Mouse (Mus musculus) spleen, adult 2 months (tissue): ENCODE data around the gene Arhgap10. TPM values are rescaled to one million over a fixed set of nuclear protein-coding genes. Genes with fewer than 3 reads are reported as not detected.

Experiments
- DNase-seq, 2 experiments: peaks; one replicate each; pipeline versions ENCODE4 v3.0.0 to v3.0.0-alpha.2; 2012 to 2021; ENCODE audit warnings: low spot score in 2 of 2, low read depth in 1 of 2
- H3K27ac ChIP-seq: fragments of 200-500 bp; 2 replicates; pipeline ENCODE4 v1.5.1; 2012; ENCODE audit warnings: low read length, inconsistent platforms; ENCODE audit not compliant: insufficient read depth
- H3K27me3 ChIP-seq: fragments of 200-500 bp; 2 replicates; pipeline ENCODE4 v1.6.1; 2012; ENCODE audit warnings: mild to moderate bottlenecking, moderate library complexity, low read length, inconsistent platforms; ENCODE audit not compliant: control insufficient read depth, insufficient read depth
- H3K36me3 ChIP-seq: fragments of 200-500 bp; 2 replicates; pipeline ENCODE4 v1.6.1; 2012; ENCODE audit warnings: mild to moderate bottlenecking, low read length, inconsistent platforms; ENCODE audit not compliant: control insufficient read depth, insufficient read depth
- H3K4me1 ChIP-seq: fragments of 200-500 bp; 2 replicates; pipeline ENCODE4 v1.6.1; 2011; ENCODE audit warnings: inconsistent platforms; ENCODE audit not compliant: control insufficient read depth, insufficient read depth, insufficient read length
- H3K4me3 ChIP-seq: fragments of 200-500 bp; 2 replicates; pipeline ENCODE4 v1.5.1; 2011; ENCODE audit warnings: mild to moderate bottlenecking, inconsistent platforms; ENCODE audit not compliant: insufficient read depth, insufficient read length; ENCODE audit errors: extremely low read depth
- CTCF ChIP-seq: fragments of 200-500 bp; IDR thresholded peaks from 2 replicates; pipeline ENCODE4 v1.5.1; 2011; ENCODE audit warnings: mild to moderate bottlenecking, inconsistent platforms; ENCODE audit not compliant: insufficient read depth, insufficient read length, insufficient replicate concordance; ENCODE audit errors: extremely low read depth
- POLR2A ChIP-seq: fragments of 200-500 bp; IDR thresholded peaks from 2 replicates; pipeline ENCODE4 v1.6.1; 2011; ENCODE audit warnings: low read depth, low read length, inconsistent platforms
- WGBS: fragments of 180-500 bp; shearing (Covaris S2); methylation state at CpG from one replicate; pipeline ENCODE4 v1.1.7; 2018; 5-methylcytosine and 5-hydroxymethylcytosine counted together
- polyA plus RNA-seq: library from polyadenylated mRNA; depleted of rRNA; stranded (reverse); fragments of >200 nt; gene quantifications from 2 replicates; pipeline ENCODE4 v1.2.3, GENCODE M21; 2012

The Arhgap10 gene
- polyA plus RNA-seq, 1 experiment, result 4.3 TPM

- TF ChIP-seq POLR2A, result no peak
- no peak for TF ChIP-seq CTCF
- WGBS, result 18% methylated on average over 15 of the region's 15 CpGs
- Histone ChIP-seq H3K4me1 (peaks cover 11% of the 10 kb centered on the region; the same call in 1 of the 2 replicates), H3K27me3 (no peaks in the 10 kb centered on the region), H3K27ac (peak overlapping the region; percentile 72), H3K36me3 (no peaks in the 10 kb centered on the region), H3K4me3 (peak overlapping the region; percentile 35)
- DNase-seq, result peak; percentile 48 to 57
These were observed 95.0 kb downstream of the Arhgap10 start for GRCm38 (mm10) chr8:77422632-77423252.

DNA sequence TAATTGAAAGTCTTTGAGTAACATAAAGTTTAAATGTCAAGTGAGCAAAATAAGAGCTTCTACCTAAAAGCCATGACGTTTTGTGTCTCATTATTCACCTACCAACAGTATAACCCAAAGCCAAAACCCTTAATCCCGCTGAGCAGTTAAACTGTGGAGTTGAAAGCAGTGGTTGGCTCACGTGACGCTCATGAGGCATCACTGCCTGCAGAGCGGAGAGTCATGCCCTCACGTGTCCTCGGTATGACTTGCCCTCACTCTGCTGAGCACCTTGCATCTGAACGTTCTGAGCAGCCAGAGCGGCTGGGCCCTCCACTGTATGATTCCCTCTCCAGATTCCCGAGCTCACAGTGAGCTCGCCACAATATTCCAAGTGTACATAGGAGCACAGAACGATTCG, 96.2 kb downstream of the Arhgap10 start:
- Histone ChIP-seq H3K27me3 (no peaks in the 10 kb centered on the region), H3K36me3 (no peaks in the 10 kb centered on the region), H3K4me1 (peaks cover 11% of the 10 kb centered on the region; the same call in 1 of the 2 replicates), H3K27ac (no peak overlapping the region), H3K4me3 (no peak overlapping the region)
- TF ChIP-seq POLR2A (no peak), CTCF (no peak)
- no peak for DNase-seq
- WGBS, result 93% methylated on average over 13 of the region's 13 CpGs

DNA sequence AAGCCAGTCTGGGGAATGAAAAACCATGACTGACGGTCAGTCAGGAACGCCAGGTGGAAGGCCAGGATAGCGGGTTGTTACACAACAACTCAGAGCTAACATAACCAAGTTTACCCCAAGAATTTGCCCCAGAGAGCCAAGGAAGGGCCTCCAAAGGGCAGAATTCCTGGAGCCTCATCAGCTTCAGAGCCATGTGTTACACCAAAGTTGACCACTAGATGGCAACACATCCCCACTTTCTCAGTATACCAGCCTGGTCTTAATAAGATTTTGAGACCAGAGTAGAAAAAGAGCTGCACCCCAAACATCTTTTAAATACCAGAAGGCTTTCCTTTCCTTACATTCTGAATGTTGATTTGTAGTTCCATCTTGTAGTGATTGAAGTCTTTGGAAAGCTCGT, 98.0 kb downstream of the Arhgap10 start:
- TF ChIP-seq POLR2A (no peak), CTCF (peak; percentile 40; the same call in 1 of the 2 replicates)
- Histone ChIP-seq H3K4me1 (peaks cover 11% of the 10 kb centered on the region; the same call in 1 of the 2 replicates), H3K27ac (no peak overlapping the region), H3K4me3 (no peak overlapping the region), H3K27me3 (no peaks in the 10 kb centered on the region), H3K36me3 (no peaks in the 10 kb centered on the region)
- WGBS, result 62% methylated on average over 4 of the region's 4 CpGs
- peak; percentile 45 to 59 for DNase-seq

GRCm38 (mm10) chr8:77416738-77417137, 101.0 kb downstream of the Arhgap10 start:
- no peaks in the 10 kb centered on the region for H3K36me3 ChIP-seq
- no peak for DNase-seq
- no peaks in the 10 kb centered on the region for H3K4me1 ChIP-seq
- TF ChIP-seq POLR2A (no peak), CTCF (no peak)
- no peaks in the 10 kb centered on the region for H3K27me3 ChIP-seq
- WGBS, result 17% methylated on average over 5 of the region's 5 CpGs
- H3K27ac ChIP-seq, result no peak overlapping the region
- no peak overlapping the region for H3K4me3 ChIP-seq

GRCm38 (mm10) chr8:77416034-77416433, 101.7 kb downstream of the Arhgap10 start:
- no peak overlapping the region for H3K27ac ChIP-seq
- 90% methylated on average over 5 of the region's 5 CpGs for WGBS
- no peak for TF ChIP-seq CTCF
- no peak for TF ChIP-seq POLR2A
- DNase-seq, result no peak
- H3K27me3 ChIP-seq, result no peaks in the 10 kb centered on the region
- H3K4me3 ChIP-seq, result no peak overlapping the region
- no peaks in the 10 kb centered on the region for H3K4me1 ChIP-seq
- no peaks in the 10 kb centered on the region for H3K36me3 ChIP-seq

DNA sequence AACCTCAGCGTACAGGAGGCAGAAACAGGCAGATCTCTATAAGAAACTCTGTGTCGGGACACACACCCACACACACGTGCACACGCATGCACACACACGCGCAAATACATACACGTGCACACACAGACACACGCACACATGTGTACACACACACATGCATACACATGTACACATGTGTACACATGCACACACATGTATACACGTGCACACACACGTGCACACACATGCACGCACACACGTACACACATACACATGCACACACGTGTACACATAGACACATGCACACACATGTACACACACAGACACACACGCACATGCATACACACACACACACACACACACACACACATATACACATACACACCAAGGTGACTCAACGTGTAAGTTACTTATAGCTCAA, 106.5 kb downstream of the Arhgap10 start:
- no peaks in the 10 kb centered on the region for H3K36me3 ChIP-seq
- no peak overlapping the region for H3K4me3 ChIP-seq
- no peaks in the 10 kb centered on the region for H3K27me3 ChIP-seq
- 97% methylated on average over 15 of the region's 15 CpGs for WGBS
- no peak overlapping the region for H3K27ac ChIP-seq
- no peak for DNase-seq
- H3K4me1 ChIP-seq, result no peaks in the 10 kb centered on the region
- TF ChIP-seq CTCF, result no peak
- TF ChIP-seq POLR2A, result no peak

- no peaks in the 10 kb centered on the region for H3K27me3 ChIP-seq
- H3K4me1 ChIP-seq, result no peaks in the 10 kb centered on the region
- no peak for DNase-seq
- no peak overlapping the region for H3K4me3 ChIP-seq
- WGBS, result 92% methylated on average over 9 of the region's 9 CpGs
- H3K36me3 ChIP-seq, result no peaks in the 10 kb centered on the region
- TF ChIP-seq POLR2A, result no peak
- no peak for TF ChIP-seq CTCF
- no peak overlapping the region for H3K27ac ChIP-seq
These were observed 107.4 kb downstream of the Arhgap10 start for GRCm38 (mm10) chr8:77410394-77410793.
